Mouse (Mus musculus) limb, embryonic 15.5 days (tissue): ENCODE measurements at regions not wholly inside any gene's neighbourhood (a gene's known extent, or its start where the extent isn't known, plus 50 kb on each side); places are given as distances from the start of the nearest gene placed in this dataset.
"Not testable (repeated sequence)": the region's sequence is repeated elsewhere in the genome, so short reads cannot be mapped to it uniquely, and the experiment has no call there.

Source experiments
- ATAC-seq: fragments of 200-750 bp; cut with Nextera tagmentation; 2 replicates; pipeline ENCODE4 v1.8.0; 2017; ENCODE audit warnings: low read depth, moderate TSS enrichment; ENCODE audit not compliant: insufficient number of reproducible peaks, low FRiP score, low TSS enrichment
- H3K27ac ChIP-seq: fragments of 300-500 bp; sonication (generic); 2 replicates; pipeline ENCODE4 v1.5.1; 2015; ENCODE audit warnings: moderate library complexity, mild to moderate bottlenecking, inconsistent platforms
- H3K27me3 ChIP-seq: fragments of 300-500 bp; sonication (generic); 2 replicates; pipeline ENCODE4 v1.6.1; 2015; ENCODE audit warnings: inconsistent platforms
- H3K36me3 ChIP-seq: fragments of 300-500 bp; sonication (generic); 2 replicates; pipeline ENCODE4 v1.6.1; 2015; ENCODE audit warnings: inconsistent platforms
- H3K4me1 ChIP-seq: fragments of 300-500 bp; sonication (generic); 2 replicates; pipeline ENCODE4 v1.6.1; 2015; ENCODE audit warnings: inconsistent platforms
- H3K4me2 ChIP-seq: fragments of 300-500 bp; sonication (generic); 2 replicates; pipeline ENCODE4 v1.6.1; 2015; ENCODE audit warnings: mild to moderate bottlenecking, inconsistent platforms
- H3K4me3 ChIP-seq: fragments of 300-500 bp; sonication (generic); 2 replicates; pipeline ENCODE4 v1.5.1; 2015; ENCODE audit warnings: mild to moderate bottlenecking, inconsistent platforms
- H3K9ac ChIP-seq: fragments of 300-500 bp; sonication (generic); 2 replicates; pipeline ENCODE4 v1.6.1; 2015; ENCODE audit warnings: inconsistent platforms
- H3K9me3 ChIP-seq: fragments of 300-500 bp; sonication (generic); 2 replicates; pipeline ENCODE4 v1.6.1; 2016; ENCODE audit warnings: inconsistent platforms
- WGBS: fragments of 180-500 bp; shearing (Covaris S2); methylation state at CpG from one replicate; pipeline ENCODE4 v1.1.7; 2015; 5-methylcytosine and 5-hydroxymethylcytosine counted together

GRCm38 (mm10) chr17:15620746-15621694, 56.9 kb upstream of the Prdm9 start:
- no peak overlapping the region for H3K9ac ChIP-seq
- 73% methylated on average over 7 of the region's 7 CpGs for WGBS
- H3K9me3 ChIP-seq: no peaks in the 10 kb centered on the region
- no peaks in the 10 kb centered on the region for H3K4me1 ChIP-seq
- no peaks in the 10 kb centered on the region for H3K27me3 ChIP-seq
- no peak overlapping the region for H3K4me2 ChIP-seq
- H3K36me3 ChIP-seq: no peaks in the 10 kb centered on the region
- no peak overlapping the region for H3K4me3 ChIP-seq
- no peak overlapping the region for H3K27ac ChIP-seq
- no peak for ATAC-seq

DNA sequence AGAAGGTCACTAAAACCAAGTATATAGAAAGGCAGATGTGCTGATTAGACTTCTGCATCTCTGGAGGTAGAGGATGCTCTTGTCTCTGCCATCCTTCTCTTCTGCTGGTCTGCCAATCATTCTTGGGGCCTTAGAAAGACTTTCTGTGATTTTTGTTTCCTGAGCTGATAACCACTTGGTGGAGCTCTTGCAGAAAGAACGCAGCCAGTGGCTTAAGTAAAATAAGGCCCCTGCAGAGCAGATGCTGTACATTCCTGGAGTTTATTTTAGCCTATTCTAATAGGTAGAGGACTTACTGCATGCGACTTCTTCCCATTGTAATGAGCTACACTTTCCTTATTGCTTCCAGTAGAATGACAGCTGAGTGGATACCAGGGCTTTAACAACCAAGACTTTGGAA, 58.8 kb upstream of the Prdm9 start:
- no peak overlapping the region for H3K27ac ChIP-seq
- WGBS: 2% methylated on average over 2 of the region's 2 CpGs
- no peaks in the 10 kb centered on the region for H3K9me3 ChIP-seq
- no peaks in the 10 kb centered on the region for H3K27me3 ChIP-seq
- H3K4me3 ChIP-seq: no peak overlapping the region
- H3K36me3 ChIP-seq: no peaks in the 10 kb centered on the region
- H3K9ac ChIP-seq: no peak overlapping the region
- H3K4me1 ChIP-seq: no peaks in the 10 kb centered on the region
- H3K4me2 ChIP-seq: no peak overlapping the region
- no peak for ATAC-seq

DNA sequence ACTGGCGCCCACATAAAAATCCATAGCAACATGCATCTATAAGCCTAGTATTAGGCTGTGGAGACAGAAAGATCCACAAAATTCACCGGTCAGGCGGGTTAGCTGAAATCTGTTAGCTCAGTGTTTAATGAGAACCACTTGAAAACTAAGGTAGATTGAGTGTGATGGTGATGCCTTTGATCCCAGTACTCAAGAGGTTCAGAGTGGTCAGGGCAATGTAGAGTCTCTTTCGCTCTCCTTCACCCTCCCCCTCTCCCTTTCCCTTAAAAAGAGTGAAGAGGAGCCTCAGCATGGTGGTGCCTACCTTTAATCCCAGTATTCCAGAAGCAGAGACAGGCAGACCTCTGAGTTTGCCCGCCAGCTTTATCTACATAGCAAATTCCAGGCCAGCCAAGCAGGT, 66.6 kb upstream of the Prdm9 start:
- Histone ChIP-seq H3K4me1 (0 out of 2 replicates have a peak, but pooled peaks cover 3% of the 10 kb centered on the region), H3K9ac (no peak overlapping the region), H3K9me3 (no peaks in the 10 kb centered on the region), H3K27ac (no peak overlapping the region), H3K4me3 (no peak overlapping the region), H3K36me3 (no peaks in the 10 kb centered on the region), H3K27me3 (no peaks in the 10 kb centered on the region), H3K4me2 (no peak overlapping the region)
- ATAC-seq: no peak
- 52% methylated on average over 5 of the region's 5 CpGs for WGBS

GRCm38 (mm10) chr17:15631626-15632025, 67.5 kb upstream of the Prdm9 start:
- 0 out of 2 replicates have a peak, but pooled peaks cover 3% of the 10 kb centered on the region for H3K4me1 ChIP-seq

DNA sequence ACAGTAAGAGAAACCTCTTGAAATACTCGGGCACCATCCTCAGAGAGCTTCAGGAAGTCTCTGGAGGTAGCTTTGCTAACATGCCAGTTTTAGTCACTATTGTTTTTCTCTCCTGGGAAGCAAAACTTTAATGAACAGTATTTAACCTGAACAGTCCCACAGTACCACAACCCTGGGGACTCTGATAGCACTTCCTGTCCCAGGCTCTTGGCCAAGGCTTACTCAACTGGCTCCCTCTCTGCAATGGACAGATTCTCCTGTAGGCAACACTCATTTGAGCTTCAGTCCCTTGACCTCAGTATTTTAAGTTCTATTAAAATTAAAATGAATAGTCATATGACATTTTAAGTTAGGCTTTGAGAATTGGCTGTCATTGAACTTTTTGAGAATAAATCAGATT, 67.9 kb upstream of the Prdm9 start:
- Histone ChIP-seq H3K27me3 (no peaks in the 10 kb centered on the region), H3K4me1 (0 out of 2 replicates have a peak, but pooled peaks cover 3% of the 10 kb centered on the region), H3K9me3 (no peaks in the 10 kb centered on the region), H3K27ac (no peak overlapping the region), H3K4me3 (no peak overlapping the region), H3K36me3 (no peaks in the 10 kb centered on the region), H3K9ac (no peak overlapping the region), H3K4me2 (peak overlapping the region; percentile 31)
- ATAC-seq: no peak
- WGBS: 14% methylated on average over 1 of the region's 1 CpGs

More at GRCm38 (mm10) chr17:15631626-15632025, 67.5 kb upstream of the Prdm9 start:
- no peaks in the 10 kb centered on the region for H3K27me3 ChIP-seq
- 9% methylated on average over 11 of the region's 11 CpGs for WGBS
- no peaks in the 10 kb centered on the region for H3K9me3 ChIP-seq
- no peak for ATAC-seq
- peak overlapping the region; percentile 31 for H3K4me2 ChIP-seq
- H3K4me3 ChIP-seq: peak overlapping the region; percentile 21; the same call in 1 of the 2 replicates
- no peaks in the 10 kb centered on the region for H3K36me3 ChIP-seq
- H3K27ac ChIP-seq: no peak overlapping the region
- H3K9ac ChIP-seq: no peak overlapping the region

- H3K9me3 ChIP-seq, H3K36me3 ChIP-seq, H3K4me1 ChIP-seq, H3K27ac ChIP-seq, ATAC-seq, H3K4me3 ChIP-seq, H3K27me3 ChIP-seq, H3K4me2 ChIP-seq, H3K9ac ChIP-seq: not testable (repeated sequence)
- 75% methylated on average over 12 of the region's 12 CpGs for WGBS
Measured at GRCm38 (mm10) chr17:15639111-15639865, 65.5 kb upstream of the Chd1 start.

DNA sequence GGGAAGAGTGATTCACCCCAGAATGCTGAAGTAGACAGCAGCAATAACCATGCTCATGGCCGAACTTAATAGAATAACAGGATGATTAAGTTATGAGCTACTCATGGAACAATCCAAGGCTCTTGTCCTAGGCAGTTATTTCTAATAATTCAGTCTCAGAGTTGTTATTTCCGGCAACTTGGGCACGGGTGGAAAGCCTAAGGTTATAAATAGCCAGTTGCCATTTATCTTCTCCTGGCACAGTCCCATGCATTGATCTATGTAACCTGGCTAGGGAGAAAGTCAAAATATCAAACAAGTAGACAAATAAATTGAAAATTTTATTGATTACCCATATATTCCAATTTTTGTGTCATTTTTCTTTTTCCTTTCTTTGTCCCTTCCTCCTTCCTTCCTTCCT, 64.0 kb upstream of the Chd1 start:
- no peak for ATAC-seq

GRCm38 (mm10) chr17:15641764-15642163, 63.0 kb upstream of the Chd1 start:
- H3K9ac ChIP-seq: no peak overlapping the region
- H3K27me3 ChIP-seq: no peaks in the 10 kb centered on the region
- H3K9me3 ChIP-seq: no peaks in the 10 kb centered on the region
- no peak overlapping the region for H3K4me3 ChIP-seq
- no peak overlapping the region for H3K4me2 ChIP-seq
- ATAC-seq: no peak
- no peaks in the 10 kb centered on the region for H3K36me3 ChIP-seq
- no peak overlapping the region for H3K27ac ChIP-seq
- no peaks in the 10 kb centered on the region for H3K4me1 ChIP-seq
- 68% methylated on average over 3 of the region's 3 CpGs for WGBS

More for the DNA sequence above, 64.0 kb upstream of the Chd1 start:
- no peaks in the 10 kb centered on the region for H3K4me1 ChIP-seq
- no peak overlapping the region for H3K27ac ChIP-seq
- no peak overlapping the region for H3K4me3 ChIP-seq
- H3K27me3 ChIP-seq: no peaks in the 10 kb centered on the region
- WGBS: 78% methylated on average over 3 of the region's 3 CpGs
- no peak overlapping the region for H3K4me2 ChIP-seq
- no peaks in the 10 kb centered on the region for H3K9me3 ChIP-seq
- H3K36me3 ChIP-seq: no peaks in the 10 kb centered on the region
- H3K9ac ChIP-seq: no peak overlapping the region

GRCm38 (mm10) chr17:15646768-15647167, 58.0 kb upstream of the Chd1 start:
- no peaks in the 10 kb centered on the region for H3K36me3 ChIP-seq
- H3K9me3 ChIP-seq: no peaks in the 10 kb centered on the region
- H3K4me2 ChIP-seq: no peak overlapping the region
- H3K4me1 ChIP-seq: no peaks in the 10 kb centered on the region
- WGBS: 23% methylated on average over 1 of the region's 1 CpGs
- no peak for ATAC-seq
- H3K4me3 ChIP-seq: no peak overlapping the region
- H3K27ac ChIP-seq: no peak overlapping the region
- H3K9ac ChIP-seq: no peak overlapping the region
- no peaks in the 10 kb centered on the region for H3K27me3 ChIP-seq

DNA sequence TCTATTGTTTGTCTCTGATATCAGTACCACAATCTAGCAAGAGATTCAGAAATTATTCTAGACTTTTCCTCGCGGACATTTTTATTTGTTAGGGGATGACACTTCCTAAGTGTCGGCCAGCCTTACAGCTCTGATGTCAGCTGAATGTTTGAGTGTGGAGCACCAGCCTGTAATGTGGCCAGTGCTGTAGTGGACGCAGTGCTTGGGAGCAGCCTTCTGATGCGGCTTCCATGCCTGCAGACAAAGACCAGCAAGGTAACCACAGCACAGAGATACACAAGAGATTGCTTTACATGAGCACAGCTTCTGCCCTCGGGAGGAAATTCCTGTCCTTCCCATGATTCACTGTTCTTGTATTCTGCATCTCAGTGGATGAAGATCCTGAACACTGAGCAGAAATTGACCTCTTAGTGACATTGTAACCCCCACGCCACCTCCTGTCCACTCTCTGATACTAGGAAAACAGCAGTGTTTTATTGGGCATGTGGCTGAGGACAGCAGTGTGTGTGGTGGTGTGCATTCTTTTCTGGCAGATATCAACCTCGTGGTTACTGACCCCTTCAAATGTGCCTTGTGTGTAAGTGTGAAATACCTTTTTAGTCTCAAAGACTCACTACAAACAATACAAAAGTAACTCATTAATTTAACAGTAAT, 54.6 kb upstream of the Chd1 start:
- Histone ChIP-seq H3K27ac (no peak overlapping the region), H3K36me3 (no peaks in the 10 kb centered on the region), H3K9ac (no peak overlapping the region), H3K9me3 (no peaks in the 10 kb centered on the region), H3K27me3 (no peaks in the 10 kb centered on the region), H3K4me2 (no peak overlapping the region), H3K4me1 (no peaks in the 10 kb centered on the region), H3K4me3 (no peak overlapping the region)
- no peak for ATAC-seq
- WGBS: 58% methylated on average over 8 of the region's 8 CpGs

- no peaks in the 10 kb centered on the region for H3K9me3 ChIP-seq
- 76% methylated on average over 3 of the region's 3 CpGs for WGBS
- no peak for ATAC-seq
- no peak overlapping the region for H3K27ac ChIP-seq
- peaks cover under 1% of the 10 kb centered on the region; the same call in 1 of the 2 replicates for H3K4me1 ChIP-seq
- no peaks in the 10 kb centered on the region for H3K36me3 ChIP-seq
- H3K27me3 ChIP-seq: no peaks in the 10 kb centered on the region
- no peak overlapping the region for H3K4me3 ChIP-seq
- H3K9ac ChIP-seq: no peak overlapping the region
- H3K4me2 ChIP-seq: no peak overlapping the region
Measured at GRCm38 (mm10) chr17:15651869-15652268, 52.9 kb upstream of the Chd1 start.
